Mouse (Mus musculus): ENCODE measurements at regions not wholly inside any gene's neighbourhood (a gene's known extent, or its start where the extent isn't known, plus 50 kb on each side); places are given as distances from the start of the nearest gene placed in this dataset.

GRCm38 (mm10) chr12:25241675-25242074, 144.7 kb upstream of the Id2 start:
- TF ChIP-seq GATA1 (IDR thresholded peaks at IDR 0.05; ENCODE audit: borderline replicate concordance, low read length) (no peak), FLI1 (IDR thresholded peaks at IDR 0.05; ENCODE audit: low read length) (no peak)

Data from megakaryocyte, embryonic 14.5 days (primary cell).